Mouse (Mus musculus) lung, embryonic 14.5 days (tissue): ENCODE results near the gene Med6. TPM values are rescaled to one million over a fixed set of nuclear protein-coding genes. Genes with fewer than 3 reads are reported as not detected.

ENCODE experiments used
- ATAC-seq: fragments of 200-750 bp; cut with Nextera tagmentation; 2 replicates; pipeline ENCODE4 v1.8.0; 2017; ENCODE audit warnings: mild to moderate bottlenecking, moderate TSS enrichment, moderate library complexity; ENCODE audit not compliant: insufficient read depth
- DNase-seq: peaks from one replicate; pipeline ENCODE4 v3.0.0-alpha.2; 2015
- H3K27ac ChIP-seq: fragments of 300-500 bp; sonication (generic); 2 replicates; pipeline ENCODE4 v1.5.1; 2014; ENCODE audit warnings: low read depth, mild to moderate bottlenecking, moderate library complexity
- H3K27me3 ChIP-seq: fragments of 300-500 bp; sonication (generic); 2 replicates; pipeline ENCODE4 v1.6.1; 2014; ENCODE audit warnings: low read length, control low read depth; ENCODE audit not compliant: insufficient read depth
- H3K36me3 ChIP-seq: fragments of 300-500 bp; sonication (generic); 2 replicates; pipeline ENCODE4 v1.6.1; 2014; ENCODE audit warnings: control low read depth; ENCODE audit not compliant: insufficient read depth
- H3K4me1 ChIP-seq: fragments of 300-500 bp; sonication (generic); 2 replicates; pipeline ENCODE4 v1.6.1; 2014; ENCODE audit warnings: antibody characterized with exemption, control low read depth; ENCODE audit not compliant: insufficient read depth
- H3K4me2 ChIP-seq: fragments of 300-500 bp; sonication (generic); 2 replicates; pipeline ENCODE4 v1.6.1; 2014; ENCODE audit warnings: mild to moderate bottlenecking
- H3K4me3 ChIP-seq: fragments of 300-500 bp; sonication (generic); 2 replicates; pipeline ENCODE4 v1.5.1; 2014; ENCODE audit warnings: low read depth, low read length
- H3K9ac ChIP-seq: fragments of 300-500 bp; sonication (generic); 2 replicates; pipeline ENCODE4 v1.6.1; 2014
- H3K9me3 ChIP-seq: fragments of 300-500 bp; sonication (generic); 2 replicates; pipeline ENCODE4 v1.6.1; 2016; ENCODE audit warnings: low read depth, low read length, control low read depth
- CTCF ChIP-seq: IDR thresholded peaks from 2 replicates; pipeline ENCODE4 v1.5.1; 2016; ENCODE audit warnings: antibody characterized with exemption, low read depth
- WGBS: fragments of 180-500 bp; shearing (Covaris S2); extraction: QIAGEN DNeasy Blood & Tissue Kit; methylation state at CpG from one replicate; pipeline ENCODE4 v1.1.7; 2014; 5-methylcytosine and 5-hydroxymethylcytosine counted together
- polyA plus RNA-seq: library from polyadenylated mRNA; unstranded; fragments of >200 nt; fragmentation: Nextera tagmentation; extraction: Ambion mirVana; gene quantifications from 2 replicates; pipeline ENCODE4 v1.2.1, GENCODE M21; 2014

Med6 gene
- polyA plus RNA-seq, 1 experiment from 2014 or later: 65.5 TPM

DNA sequence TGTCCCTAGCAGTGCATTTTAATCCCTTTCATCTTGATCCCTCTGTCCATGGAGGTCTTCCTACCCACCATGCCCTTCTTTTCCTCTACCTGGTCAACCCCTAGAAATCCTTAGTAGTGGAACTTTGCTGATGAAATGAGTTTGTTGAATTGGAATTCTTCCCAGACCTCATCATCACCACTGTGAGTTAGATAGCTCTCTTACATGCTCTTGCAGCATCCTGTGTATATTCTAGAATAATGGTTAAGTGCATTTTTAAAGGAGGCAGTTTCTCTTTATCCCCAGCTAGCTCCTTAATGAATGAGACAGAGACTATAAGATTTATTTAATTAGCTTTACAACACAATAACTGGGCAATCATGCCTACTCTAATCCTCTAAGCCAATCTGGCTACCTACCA is 14.6 kb upstream of the Med6 start:
- Histone ChIP-seq H3K36me3 (no peaks in the 10 kb centered on the region), H3K27me3 (no peaks in the 10 kb centered on the region), H3K9ac (no peak overlapping the region), H3K27ac (no peak overlapping the region), H3K4me1 (no peaks in the 10 kb centered on the region), H3K4me2 (no peak overlapping the region), H3K4me3 (no peak overlapping the region), H3K9me3 (no peaks in the 10 kb centered on the region)
- DNase-seq (no peak), ATAC-seq (no peak)
- TF ChIP-seq CTCF: no peak

DNA sequence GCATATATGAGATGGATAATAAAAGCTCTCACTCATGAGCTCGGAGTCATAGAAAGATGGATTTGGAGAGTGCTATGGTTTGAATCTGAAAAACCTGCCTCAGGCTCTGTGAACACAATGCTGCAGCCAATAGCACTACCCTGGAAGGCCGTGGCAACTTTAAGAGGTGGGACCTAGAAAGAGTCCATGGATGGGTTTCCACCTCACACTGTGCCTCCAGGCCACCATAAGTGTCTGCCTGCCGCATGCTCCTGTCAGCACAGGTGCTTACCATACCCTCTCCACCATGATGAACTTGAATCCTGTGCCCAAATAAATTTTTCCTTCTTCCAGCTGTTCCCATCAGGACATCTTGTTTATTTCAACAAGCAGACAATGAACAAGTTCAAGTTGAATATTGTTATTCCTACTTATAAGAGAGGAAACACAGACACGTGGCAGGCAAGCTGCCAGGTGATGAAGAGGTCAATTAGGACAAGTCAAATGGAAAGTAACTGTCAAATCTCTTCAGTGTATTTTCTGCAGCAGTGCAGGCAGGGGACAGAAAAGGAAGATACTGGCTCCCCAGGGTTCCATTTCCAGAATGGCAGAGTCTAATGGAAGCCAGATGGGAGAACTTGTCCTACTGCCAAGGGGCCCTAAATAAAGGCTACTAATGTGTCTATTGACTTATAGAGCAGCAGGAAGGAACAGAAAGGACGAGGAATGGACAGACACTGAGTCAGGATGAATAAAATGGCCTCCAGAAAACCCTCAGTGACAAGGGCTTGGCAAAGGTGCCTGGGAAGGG is 10.4 kb upstream of the Med6 start:
- H3K27ac ChIP-seq: no peak overlapping the region
- no peaks in the 10 kb centered on the region for H3K4me1 ChIP-seq
- no peaks in the 10 kb centered on the region for H3K36me3 ChIP-seq
- no peak overlapping the region for H3K4me2 ChIP-seq
- H3K27me3 ChIP-seq: no peaks in the 10 kb centered on the region
- 49% methylated on average over 5 of the region's 5 CpGs for WGBS
- DNase-seq (no peak), ATAC-seq (no peak)
- H3K4me3 ChIP-seq: no peak overlapping the region
- no peak overlapping the region for H3K9ac ChIP-seq
- TF ChIP-seq CTCF: no peak
- no peaks in the 10 kb centered on the region for H3K9me3 ChIP-seq

DNA sequence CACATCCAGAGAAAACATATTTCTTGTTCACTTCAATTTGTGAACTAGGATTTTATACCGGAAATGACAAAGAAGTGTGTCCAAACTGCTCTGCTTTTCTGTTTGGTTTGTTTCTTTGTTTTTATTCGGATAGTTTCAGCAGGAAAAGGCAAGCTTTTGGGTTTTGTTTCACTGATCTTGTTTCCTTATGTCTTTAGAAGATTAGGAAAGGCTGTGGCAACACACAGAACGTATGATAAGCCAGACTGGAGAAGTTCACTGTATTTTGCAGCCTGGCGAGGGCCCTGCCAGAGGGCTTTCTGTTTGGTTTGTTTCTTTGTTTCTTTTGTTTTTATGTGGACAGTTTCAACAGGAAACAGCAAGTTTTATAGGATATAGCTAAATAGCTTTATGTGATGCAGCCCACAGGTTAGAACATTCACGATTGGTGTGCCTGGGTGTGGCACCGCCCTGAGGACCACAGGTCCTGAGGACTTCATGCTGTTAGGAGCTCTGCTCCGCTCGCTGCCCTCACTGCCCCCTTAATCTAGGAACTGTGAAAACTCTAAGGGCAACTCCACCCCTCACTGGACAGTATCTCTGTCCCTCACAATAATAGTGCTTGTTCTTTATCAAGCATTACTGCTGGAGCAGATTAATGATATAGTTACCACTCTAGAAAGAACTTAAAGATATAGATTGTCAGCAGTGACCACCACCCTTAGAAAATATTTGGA is 1.9 kb upstream of the Med6 start:
- H3K36me3 ChIP-seq: no peaks in the 10 kb centered on the region
- no peak overlapping the region for H3K9ac ChIP-seq
- no peak overlapping the region for H3K4me3 ChIP-seq
- no peaks in the 10 kb centered on the region for H3K4me1 ChIP-seq
- no peak overlapping the region for H3K27ac ChIP-seq
- no peak for ATAC-seq
- no peak for TF ChIP-seq CTCF
- 76% methylated on average over 8 of the region's 8 CpGs for WGBS
- no peaks in the 10 kb centered on the region for H3K9me3 ChIP-seq
- no peaks in the 10 kb centered on the region for H3K27me3 ChIP-seq
- DNase-seq: no peak
- H3K4me2 ChIP-seq: no peak overlapping the region

DNA sequence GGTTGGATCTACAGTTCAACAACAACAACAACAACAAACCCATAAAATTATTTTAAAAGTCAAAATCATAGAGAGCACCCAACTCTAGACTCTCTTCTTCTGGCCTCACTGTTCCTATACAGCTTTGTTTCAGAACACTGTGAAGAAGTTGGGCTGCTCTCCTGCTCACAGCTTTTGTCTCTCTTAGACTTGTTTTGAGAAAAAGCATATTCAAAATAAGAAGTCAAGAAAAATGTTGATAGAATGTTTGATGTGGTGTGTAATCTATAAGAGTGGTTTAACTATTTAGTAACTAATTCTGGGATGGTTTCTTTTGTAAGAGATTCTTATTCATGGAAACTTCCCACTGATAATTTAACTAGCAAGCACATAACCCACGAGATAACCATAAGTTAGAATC is 26.4 kb downstream of the Med6 start, which contains the start of gene Adam21:
Gene Adam21 (minus strand): TSS at position 101 of the 400 bp plus-strand sequence.
- no peak for DNase-seq
- Histone ChIP-seq H3K36me3 (peaks cover 21% of the 10 kb centered on the region), H3K9ac (no peak within 1 kb of the TSS), H3K4me3 (no peak within 1 kb of the TSS), H3K4me2 (no peak within 1 kb of the TSS), H3K4me1 (no peaks in the 10 kb centered on the region), H3K27ac (no peak within 1 kb of the TSS), H3K9me3 (no peaks in the 10 kb centered on the region), H3K27me3 (no peaks in the 10 kb centered on the region)
- WGBS: 95% methylated on average over 1 of the region's 1 CpGs
- ATAC-seq: no peak
- no peak for TF ChIP-seq CTCF

DNA sequence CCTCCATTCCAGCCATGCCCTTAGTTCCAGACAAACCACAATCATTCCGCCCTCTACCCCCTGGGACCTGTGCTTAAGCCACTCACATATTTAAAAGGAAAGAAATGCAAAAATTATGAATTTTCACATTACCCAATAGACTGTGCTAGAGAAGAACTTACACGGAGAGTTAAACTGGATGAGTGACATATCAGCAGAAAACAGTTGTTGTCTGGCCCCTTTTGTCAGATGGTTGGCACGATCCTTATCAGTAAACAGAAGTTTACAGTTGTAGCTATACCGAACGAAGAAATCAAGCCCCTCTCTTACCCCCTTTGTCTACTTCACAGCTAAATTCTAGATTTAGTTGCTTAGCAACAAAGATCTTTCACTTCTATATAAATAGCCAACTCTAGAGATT is 26.9 kb downstream of the Med6 start:
- Histone ChIP-seq H3K9me3 (no peaks in the 10 kb centered on the region), H3K4me1 (no peaks in the 10 kb centered on the region), H3K36me3 (peaks cover 18% of the 10 kb centered on the region), H3K9ac (no peak overlapping the region), H3K4me3 (no peak overlapping the region), H3K27ac (no peak overlapping the region), H3K4me2 (no peak overlapping the region), H3K27me3 (no peaks in the 10 kb centered on the region)
- no peak for TF ChIP-seq CTCF
- ATAC-seq: no peak
- 83% methylated on average over 5 of the region's 5 CpGs for WGBS
- DNase-seq: no peak

DNA sequence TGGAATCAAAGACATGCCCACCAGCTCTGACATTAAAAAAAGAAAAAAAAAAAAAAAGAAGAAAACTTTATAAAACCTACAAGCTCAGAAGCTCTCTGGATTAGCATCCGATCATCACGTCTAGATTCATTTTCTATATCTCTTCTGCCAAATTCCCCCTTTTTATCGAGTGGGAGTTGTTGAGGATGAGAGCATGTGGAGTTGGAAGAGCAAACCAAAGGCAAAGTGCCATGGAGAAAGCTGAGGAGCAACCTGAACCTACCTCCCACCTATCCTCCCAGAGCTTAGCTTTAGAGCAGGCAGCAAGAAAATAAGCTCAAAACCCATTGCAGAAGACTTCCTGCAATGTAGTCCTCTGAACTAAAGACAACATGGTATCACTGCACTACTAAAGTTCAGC is 30.6 kb downstream of the Med6 start:
- no peak overlapping the region for H3K4me2 ChIP-seq
- no peaks in the 10 kb centered on the region for H3K9me3 ChIP-seq
- no peak overlapping the region for H3K4me3 ChIP-seq
- H3K4me1 ChIP-seq: no peaks in the 10 kb centered on the region
- no peak overlapping the region for H3K27ac ChIP-seq
- H3K36me3 ChIP-seq: no peaks in the 10 kb centered on the region
- WGBS: 91% methylated on average over 3 of the region's 3 CpGs
- H3K27me3 ChIP-seq: no peaks in the 10 kb centered on the region
- ATAC-seq (no peak), DNase-seq (no peak)
- TF ChIP-seq CTCF: no peak
- no peak overlapping the region for H3K9ac ChIP-seq

DNA sequence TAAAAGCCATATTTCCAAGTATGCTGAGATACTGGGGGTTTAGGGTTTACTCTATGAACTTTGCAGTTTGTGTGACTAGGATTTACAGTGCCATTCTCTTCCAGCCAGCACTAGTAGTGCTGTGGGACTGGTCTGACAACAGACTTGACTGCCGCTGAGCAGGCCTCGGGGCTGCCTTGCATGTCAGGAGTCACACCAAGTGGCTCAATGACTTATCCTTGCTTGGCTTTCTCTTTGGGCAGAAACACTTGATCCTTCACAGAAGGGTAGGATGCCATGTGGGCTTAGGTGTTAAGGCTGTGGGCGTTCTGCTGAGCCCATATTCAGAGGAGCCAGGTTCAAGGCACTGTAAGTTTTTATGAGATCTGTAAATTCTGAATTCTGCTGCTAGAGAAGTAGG is 45.5 kb downstream of the Med6 start:
- no peaks in the 10 kb centered on the region for H3K4me1 ChIP-seq
- H3K4me3 ChIP-seq: no peak overlapping the region
- H3K36me3 ChIP-seq: no peaks in the 10 kb centered on the region
- H3K9me3 ChIP-seq: no peaks in the 10 kb centered on the region
- H3K9ac ChIP-seq: no peak overlapping the region
- ATAC-seq (no peak), DNase-seq (no peak)
- no peak overlapping the region for H3K4me2 ChIP-seq
- no peaks in the 10 kb centered on the region for H3K27me3 ChIP-seq
- no peak overlapping the region for H3K27ac ChIP-seq
- 82% methylated on average over 3 of the region's 3 CpGs for WGBS
- no peak for TF ChIP-seq CTCF
